Mouse (Mus musculus) heart, adult 2 months (tissue): ENCODE measurements around the gene Arhgef39.

Source experiments
- CTCF ChIP-seq: fragments of 200-600 bp; IDR thresholded peaks from 2 replicates; pipeline ENCODE4 v1.8.1; 2022; ENCODE audit warnings: antibody characterized with exemption, mild to moderate bottlenecking, moderate library complexity
- EP300 ChIP-seq: fragments of 200-500 bp; IDR thresholded peaks from 2 replicates; pipeline ENCODE4 v1.6.1; 2011; ENCODE audit warnings: low read depth, low read length, control low read depth; ENCODE audit not compliant: insufficient read depth
- POLR2A ChIP-seq: fragments of 200-500 bp; IDR thresholded peaks from 2 replicates; pipeline ENCODE4 v1.6.1; 2011; ENCODE audit warnings: mild to moderate bottlenecking, low read depth, low read length, control low read depth; ENCODE audit not compliant: insufficient read depth

- TF ChIP-seq CTCF = no peak
- no peak for TF ChIP-seq POLR2A
- TF ChIP-seq EP300 = no peak
Measured at GRCm38 (mm10) chr4:43497405-43497804, 2.1 kb downstream of the Arhgef39 start.
